Mouse (Mus musculus) lung, embryonic 16.5 days (tissue): ENCODE data around the gene Bcor. TPM values are rescaled to one million over a fixed set of nuclear protein-coding genes. Genes with fewer than 3 reads are reported as not detected.

Experiments
- ATAC-seq: fragments of 200-750 bp; cut with Nextera tagmentation; 2 replicates; pipeline ENCODE4 v1.8.0; 2017; ENCODE audit warnings: low read depth, mild to moderate bottlenecking, moderate library complexity
- H3K27ac ChIP-seq: fragments of 300-500 bp; sonication (generic); 2 replicates; pipeline ENCODE4 v1.5.1; 2014; ENCODE audit warnings: mild to moderate bottlenecking, control low read depth, low read length
- H3K27me3 ChIP-seq: fragments of 300-500 bp; sonication (generic); 2 replicates; pipeline ENCODE4 v1.6.1; 2014; ENCODE audit warnings: low read depth, low read length, mixed read lengths; ENCODE audit not compliant: control insufficient read depth, insufficient read depth
- H3K36me3 ChIP-seq: fragments of 300-500 bp; sonication (generic); 2 replicates; pipeline ENCODE4 v1.6.1; 2014; ENCODE audit warnings: low read length; ENCODE audit not compliant: control insufficient read depth, insufficient read depth
- H3K4me1 ChIP-seq: fragments of 300-500 bp; sonication (generic); replicated peaks from 2 replicates; pipeline ENCODE4 v1.6.1; 2014; ENCODE audit warnings: low read length, mixed read lengths; ENCODE audit not compliant: control insufficient read depth, insufficient read depth
- H3K4me2 ChIP-seq: fragments of 300-500 bp; sonication (generic); 2 replicates; pipeline ENCODE4 v1.6.1; 2014; ENCODE audit warnings: low read depth, low read length, control low read depth
- H3K4me3 ChIP-seq: fragments of 300-500 bp; sonication (generic); 2 replicates; pipeline ENCODE4 v1.5.1; 2014; ENCODE audit warnings: mild to moderate bottlenecking, low read length, control low read depth
- H3K9ac ChIP-seq: fragments of 300-500 bp; sonication (generic); 2 replicates; pipeline ENCODE4 v1.6.1; 2014; ENCODE audit warnings: low read length, control low read depth
- H3K9me3 ChIP-seq: fragments of 300-500 bp; sonication (generic); 2 replicates; pipeline ENCODE4 v1.6.1; 2016; ENCODE audit warnings: low read length; ENCODE audit not compliant: control insufficient read depth
- WGBS: fragments of 180-500 bp; shearing (Covaris S2); extraction: QIAGEN DNeasy Blood & Tissue Kit; methylation state at CpG from one replicate; pipeline ENCODE4 v1.1.7; 2014; 5-methylcytosine and 5-hydroxymethylcytosine counted together
- polyA plus RNA-seq: library from polyadenylated mRNA; unstranded; fragments of >200 nt; fragmentation: Nextera tagmentation; extraction: Ambion mirVana; gene quantifications from 2 replicates; pipeline ENCODE4 v1.2.1, GENCODE M21; 2015

The Bcor gene
- polyA plus RNA-seq, 1 experiment from 2014 or later: 19.7 TPM

DNA sequence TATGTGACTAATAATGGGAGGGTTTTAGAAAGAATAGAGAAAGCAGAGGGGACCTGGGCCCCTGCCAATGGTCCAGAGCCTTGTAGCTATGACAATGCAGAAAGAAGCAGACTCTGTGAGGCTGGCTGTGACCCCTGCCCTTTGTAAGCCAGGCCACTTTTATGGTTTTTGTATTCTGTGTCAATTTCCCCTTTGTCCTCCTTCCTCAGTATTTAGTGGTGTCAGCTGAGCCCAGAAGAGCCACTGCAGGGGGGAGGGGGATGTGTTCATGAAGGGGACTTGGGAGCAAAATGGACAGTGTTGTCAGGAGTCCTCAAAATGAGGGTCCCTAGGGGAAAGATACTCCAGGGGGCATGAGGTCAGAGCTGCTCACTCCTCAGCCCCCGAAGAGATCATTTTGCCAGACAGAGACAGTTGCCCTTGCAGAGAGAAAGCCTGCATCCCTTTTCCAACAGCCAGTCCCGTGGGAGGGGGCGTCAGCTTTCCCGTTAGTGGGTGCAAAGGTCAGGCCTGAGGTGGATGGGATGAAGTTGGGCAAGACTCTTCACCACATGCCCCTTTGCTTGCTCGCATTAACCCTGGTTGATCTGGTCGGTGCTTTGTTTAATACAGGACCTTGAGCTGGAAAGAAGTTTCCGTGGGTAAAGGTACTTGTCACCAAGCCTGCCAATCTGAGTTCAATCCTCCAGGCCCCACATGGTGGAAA is 171.8 kb downstream of the Bcor start:
- Histone ChIP-seq H3K4me3 (no peak overlapping the region), H3K36me3 (no peaks in the 10 kb centered on the region), H3K27ac (no peak overlapping the region), H3K9ac (no peak overlapping the region), H3K4me2 (no peak overlapping the region), H3K9me3 (no peaks in the 10 kb centered on the region), H3K27me3 (no peaks in the 10 kb centered on the region), H3K4me1 (no peaks in the 10 kb centered on the region)
- WGBS: 76% methylated on average over 7 of the region's 7 CpGs
- no peak for ATAC-seq

DNA sequence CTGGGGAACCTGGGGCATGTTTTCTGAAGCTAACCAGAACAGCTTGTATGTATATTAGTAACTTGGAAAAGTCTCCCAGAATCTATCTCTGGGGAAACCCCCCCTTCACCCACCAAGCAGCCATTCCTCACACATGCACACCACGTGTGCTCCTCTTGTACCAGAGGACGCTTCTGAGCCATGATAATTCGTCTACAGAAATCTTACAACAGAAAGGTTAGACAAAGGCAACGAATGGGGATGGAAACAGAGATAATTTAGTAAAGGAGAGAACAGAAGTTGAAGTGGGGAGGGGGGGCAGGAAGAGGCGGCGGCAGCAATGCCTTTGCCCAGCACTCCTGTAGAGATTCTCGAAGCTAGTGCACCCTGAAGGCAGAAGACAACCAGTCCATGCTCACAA is 172.6 kb downstream of the Bcor start:
- Histone ChIP-seq H3K27me3 (no peaks in the 10 kb centered on the region), H3K27ac (no peak overlapping the region), H3K36me3 (no peaks in the 10 kb centered on the region), H3K4me3 (no peak overlapping the region), H3K4me2 (no peak overlapping the region), H3K9ac (no peak overlapping the region), H3K9me3 (no peaks in the 10 kb centered on the region), H3K4me1 (no peaks in the 10 kb centered on the region)
- ATAC-seq: no peak
- WGBS: 65% methylated on average over 7 of the region's 7 CpGs
